Mouse (Mus musculus) left cerebral cortex, postnatal 10 days (tissue): Measurements from ENCODE around the gene Rai14. TPM values are rescaled to one million over a fixed set of nuclear protein-coding genes. Genes with fewer than 3 reads are reported as not detected.
A peak's percentile ranks its signal among the peaks of the same experiment; 100 is the strongest.

ENCODE experiments used
- DNase-seq, 2 experiments: peaks; one replicate each; pipeline ENCODE4 v3.0.0; 2021 to 2022; ENCODE audit warnings: low spot score in 2 of 2, mixed read lengths in 1 of 2; ENCODE audit errors: extremely low spot score in 1 of 2
- intact Hi-C: fragments of 180-260 bp; cut with DNase I; formaldehyde crosslinking; loops from one replicate; pipeline ENCODE4 v1.15.1; 2025
- total RNA-seq, 2 experiments: library from RNA; stranded (reverse); gene quantifications; 2 replicates each; pipeline ENCODE4 v1.2.3; 2021

The Rai14 gene
- total RNA-seq, result 10 to 100 TPM; 10.1 to 12.4 TPM

- intact Hi-C loops, result no loop called here
- peak in 1 of 2 experiments; percentile 93 for DNase-seq
Observed at GRCm38 (mm10) chr15:10714409-10715138, at the start of gene Rai14. Gene Rai14, minus strand, starts transcription at chr15:10714624.

- DNase-seq, result no peak
- intact Hi-C loops, result no loop called here
Observed at GRCm38 (mm10) chr15:10761441-10761840, 47.0 kb upstream of the Rai14 start.

GRCm38 (mm10) chr15:10760006-10760405, 45.6 kb upstream of the Rai14 start:
- intact Hi-C loops, result no loop called here

GRCm38 (mm10) chr15:10759440-10759839, 45.0 kb upstream of the Rai14 start:
- DNase-seq, result no peak
- intact Hi-C loops, result no loop called here

More at GRCm38 (mm10) chr15:10760006-10760405, 45.6 kb upstream of the Rai14 start:
- no peak for DNase-seq

- intact Hi-C loops, result no loop called here
- no peak for DNase-seq
Observed at GRCm38 (mm10) chr15:10758808-10759207, 44.4 kb upstream of the Rai14 start.

GRCm38 (mm10) chr15:10751141-10751540, 36.7 kb upstream of the Rai14 start:
- intact Hi-C loops, result no loop called here
- DNase-seq, result no peak

- intact Hi-C loops, result no loop called here
- DNase-seq, result peak in 1 of 2 experiments; percentile 1
Observed at GRCm38 (mm10) chr15:10750339-10750738, 35.9 kb upstream of the Rai14 start.

- intact Hi-C loops, result no loop called here
- DNase-seq, result no peak
Observed at GRCm38 (mm10) chr15:10749678-10750077, 35.3 kb upstream of the Rai14 start.

- DNase-seq, result peak in 1 of 2 experiments; percentile 2
- intact Hi-C loops, result no loop called here
Observed at GRCm38 (mm10) chr15:10747638-10748037, 33.2 kb upstream of the Rai14 start.

GRCm38 (mm10) chr15:10747226-10747625, 32.8 kb upstream of the Rai14 start:
- no peak for DNase-seq
- intact Hi-C loops, result no loop called here

GRCm38 (mm10) chr15:10746303-10747051, 32.1 kb upstream of the Rai14 start:
- no peak for DNase-seq
- intact Hi-C loops, result no loop called here

- intact Hi-C loops, result no loop called here
Observed at GRCm38 (mm10) chr15:10742441-10742840, 28.0 kb upstream of the Rai14 start.

GRCm38 (mm10) chr15:10739279-10739678, 24.9 kb upstream of the Rai14 start:
- intact Hi-C loops, result no loop called here
- no peak for DNase-seq

More at GRCm38 (mm10) chr15:10742441-10742840, 28.0 kb upstream of the Rai14 start:
- no peak for DNase-seq

- intact Hi-C loops, result no loop called here
Observed at GRCm38 (mm10) chr15:10738354-10739142, 24.1 kb upstream of the Rai14 start.

GRCm38 (mm10) chr15:10735948-10736347, 21.5 kb upstream of the Rai14 start:
- intact Hi-C loops, result no loop called here
- no peak for DNase-seq

More at GRCm38 (mm10) chr15:10738354-10739142, 24.1 kb upstream of the Rai14 start:
- peak in 1 of 2 experiments; percentile 67 for DNase-seq

GRCm38 (mm10) chr15:10735216-10735615, 20.8 kb upstream of the Rai14 start:
- intact Hi-C loops, result no loop called here
- DNase-seq, result no peak

- intact Hi-C loops, result no loop called here
- no peak for DNase-seq
Observed at GRCm38 (mm10) chr15:10731398-10731797, 17.0 kb upstream of the Rai14 start.

GRCm38 (mm10) chr15:10726272-10726671, 11.8 kb upstream of the Rai14 start:
- intact Hi-C loops, result no loop called here
- DNase-seq, result no peak

- DNase-seq, result no peak
- intact Hi-C loops, result no loop called here
Observed at GRCm38 (mm10) chr15:10724857-10725256, 10.4 kb upstream of the Rai14 start.
